Mouse (Mus musculus): ENCODE measurements around the gene Galnt17. TPM values are rescaled to one million over a fixed set of nuclear protein-coding genes. Genes with fewer than 3 reads are reported as not detected.

Gene Galnt17
- polyA plus RNA-seq, 1 experiment from 2014 or later, result 7.8 TPM

GRCm38 (mm10) chr5:131180756-131181155 is 127.5 kb downstream of the Galnt17 start:
- H3K27ac ChIP-seq (replicated peaks), result no peak overlapping the region
- 77% methylated on average over 1 of the region's 1 CpGs for WGBS
- H3K9me3 ChIP-seq, result no peaks in the 10 kb centered on the region
- H3K9ac ChIP-seq, result no peak overlapping the region
- no peaks in the 10 kb centered on the region for H3K36me3 ChIP-seq
- no peak for ATAC-seq (ENCODE audit: low FRiP score, low read depth)
- no peak overlapping the region for H3K4me3 ChIP-seq
- 0 out of 2 replicates have a peak, but pooled peaks cover 10% of the 10 kb centered on the region for H3K4me1 ChIP-seq (replicated peaks)
- H3K4me2 ChIP-seq, result no peak overlapping the region
- no peaks in the 10 kb centered on the region for H3K27me3 ChIP-seq

- H3K4me2 ChIP-seq, result no peak overlapping the region
- H3K36me3 ChIP-seq, result no peaks in the 10 kb centered on the region
- H3K4me1 ChIP-seq (replicated peaks), result 0 out of 2 replicates have a peak, but pooled peaks cover 10% of the 10 kb centered on the region
- H3K27me3 ChIP-seq, result no peaks in the 10 kb centered on the region
- ATAC-seq (ENCODE audit: low FRiP score, low read depth), result no peak
- H3K9me3 ChIP-seq, result no peaks in the 10 kb centered on the region
- no peak overlapping the region for H3K27ac ChIP-seq (replicated peaks)
- H3K9ac ChIP-seq, result no peak overlapping the region
- no peak overlapping the region for H3K4me3 ChIP-seq
- WGBS, result 57% methylated on average over 7 of the region's 7 CpGs
Measured at GRCm38 (mm10) chr5:131177851-131178250, 130.4 kb downstream of the Galnt17 start.

GRCm38 (mm10) chr5:131177168-131177567 is 131.1 kb downstream of the Galnt17 start:
- peak; percentile 48; the same call in 1 of the 2 replicates for ATAC-seq (ENCODE audit: low FRiP score, low read depth)
- H3K9ac ChIP-seq, result no peak overlapping the region

DNA sequence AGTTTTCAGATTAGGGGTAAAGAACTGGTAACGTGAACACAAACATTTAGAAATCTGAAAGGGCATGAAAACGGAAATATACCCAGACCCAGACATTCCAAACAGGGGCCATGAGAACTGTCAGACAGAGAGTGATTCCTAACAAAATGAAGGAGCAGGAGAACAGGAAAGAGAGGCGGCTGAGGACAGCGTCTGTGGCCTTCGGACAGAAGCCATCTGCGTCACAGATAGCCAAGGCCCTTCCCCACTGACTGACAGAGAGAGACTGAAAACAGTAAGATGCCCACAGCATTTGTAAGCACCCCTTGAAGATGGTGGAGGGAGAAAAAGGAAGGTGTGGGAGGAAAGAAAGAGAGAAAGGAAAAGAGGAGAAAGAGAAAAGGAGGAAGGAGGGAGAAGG is 139.1 kb downstream of the Galnt17 start:
- Histone ChIP-seq H3K36me3 (no peaks in the 10 kb centered on the region), H3K27ac (replicated peaks) (no peak overlapping the region), H3K4me1 (replicated peaks) (no peaks in the 10 kb centered on the region), H3K9ac (no peak overlapping the region), H3K4me2 (no peak overlapping the region), H3K9me3 (no peaks in the 10 kb centered on the region), H3K27me3 (no peaks in the 10 kb centered on the region), H3K4me3 (no peak overlapping the region)
- ATAC-seq (ENCODE audit: low FRiP score, low read depth), result no peak
- WGBS, result 85% methylated on average over 6 of the region's 6 CpGs

More at GRCm38 (mm10) chr5:131177168-131177567, 131.1 kb downstream of the Galnt17 start:
- Histone ChIP-seq H3K9me3 (no peaks in the 10 kb centered on the region), H3K4me1 (replicated peaks) (0 out of 2 replicates have a peak, but pooled peaks cover 10% of the 10 kb centered on the region), H3K4me3 (no peak overlapping the region), H3K27ac (replicated peaks) (no peak overlapping the region; the same call in 1 of the 2 replicates), H3K27me3 (no peaks in the 10 kb centered on the region), H3K36me3 (no peaks in the 10 kb centered on the region), H3K4me2 (no peak overlapping the region)
- 12% methylated on average over 2 of the region's 2 CpGs for WGBS

DNA sequence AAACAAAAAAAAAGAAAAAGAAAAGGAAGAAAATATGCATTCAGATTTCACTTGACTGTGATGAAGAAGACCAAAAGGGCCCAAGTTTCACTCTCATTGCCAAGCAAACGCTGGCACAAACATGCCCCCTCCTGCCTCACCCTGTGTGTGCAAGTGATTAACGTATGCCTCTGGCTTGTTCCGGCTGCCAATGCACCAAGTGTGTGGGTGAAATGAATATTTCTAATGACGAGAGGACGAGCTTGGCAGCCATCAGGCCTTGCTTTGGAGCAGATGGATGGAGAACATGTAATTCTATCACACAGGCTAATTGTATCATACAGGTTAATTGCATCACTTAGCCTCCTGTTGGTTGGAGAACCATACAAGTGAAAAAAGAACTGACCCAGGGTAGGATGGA is 140.9 kb downstream of the Galnt17 start:
- no peak for ATAC-seq (ENCODE audit: low FRiP score, low read depth)
- 45% methylated on average over 5 of the region's 5 CpGs for WGBS

GRCm38 (mm10) chr5:131165681-131166080 is 142.6 kb downstream of the Galnt17 start:
- peak; percentile 42; the same call in 1 of the 2 replicates for ATAC-seq (ENCODE audit: low FRiP score, low read depth)
- H3K27ac ChIP-seq (replicated peaks), result no peak overlapping the region
- H3K9me3 ChIP-seq, result no peaks in the 10 kb centered on the region
- no peaks in the 10 kb centered on the region for H3K36me3 ChIP-seq
- no peak overlapping the region for H3K4me2 ChIP-seq
- WGBS, result 23% methylated on average over 7 of the region's 7 CpGs
- H3K9ac ChIP-seq, result no peak overlapping the region
- H3K4me1 ChIP-seq (replicated peaks), result no peaks in the 10 kb centered on the region
- H3K4me3 ChIP-seq, result no peak overlapping the region
- H3K27me3 ChIP-seq, result no peaks in the 10 kb centered on the region

More for the DNA sequence above, 140.9 kb downstream of the Galnt17 start:
- Histone ChIP-seq H3K4me3 (no peak overlapping the region), H3K27me3 (no peaks in the 10 kb centered on the region), H3K9ac (no peak overlapping the region), H3K36me3 (no peaks in the 10 kb centered on the region), H3K4me2 (no peak overlapping the region), H3K9me3 (no peaks in the 10 kb centered on the region), H3K4me1 (replicated peaks) (no peaks in the 10 kb centered on the region), H3K27ac (replicated peaks) (no peak overlapping the region)

DNA sequence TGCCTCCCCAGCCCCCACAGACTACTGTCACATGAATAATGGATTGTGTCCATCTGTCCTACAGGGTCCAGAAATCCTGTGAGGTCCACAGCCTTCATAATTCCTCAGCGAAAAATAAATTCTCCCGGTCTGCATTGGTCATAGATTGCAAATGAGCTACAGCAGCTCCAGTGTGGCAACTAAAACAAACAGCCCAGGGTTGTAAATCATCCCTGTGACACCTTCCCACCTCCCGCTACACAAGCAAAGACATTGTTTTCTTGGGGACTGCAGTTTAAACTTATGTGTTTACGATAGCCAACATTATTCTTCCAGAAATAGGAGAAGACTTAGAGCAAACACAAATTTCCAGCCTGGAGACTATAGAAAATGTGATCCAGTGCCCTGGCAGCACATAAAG is 150.4 kb downstream of the Galnt17 start:
- Histone ChIP-seq H3K4me3 (no peak overlapping the region), H3K9me3 (no peaks in the 10 kb centered on the region), H3K36me3 (no peaks in the 10 kb centered on the region), H3K4me1 (replicated peaks) (no peaks in the 10 kb centered on the region), H3K27ac (replicated peaks) (no peak overlapping the region; the same call in 1 of the 2 replicates), H3K4me2 (no peak overlapping the region), H3K27me3 (no peaks in the 10 kb centered on the region), H3K9ac (no peak overlapping the region)
- ATAC-seq (ENCODE audit: low FRiP score, low read depth), result no peak
- WGBS, result 49% methylated on average over 4 of the region's 4 CpGs

GRCm38 (mm10) chr5:131156323-131156722 is 152.0 kb downstream of the Galnt17 start:
- Histone ChIP-seq H3K4me3 (no peak overlapping the region), H3K27ac (replicated peaks) (no peak overlapping the region), H3K9ac (no peak overlapping the region), H3K27me3 (no peaks in the 10 kb centered on the region), H3K9me3 (no peaks in the 10 kb centered on the region), H3K36me3 (no peaks in the 10 kb centered on the region), H3K4me1 (replicated peaks) (no peaks in the 10 kb centered on the region), H3K4me2 (no peak overlapping the region)
- no peak for ATAC-seq (ENCODE audit: low FRiP score, low read depth)
- 70% methylated on average over 3 of the region's 3 CpGs for WGBS

GRCm38 (mm10) chr5:131142606-131143005 is 165.7 kb downstream of the Galnt17 start:
- no peaks in the 10 kb centered on the region for H3K36me3 ChIP-seq
- 42% methylated on average over 4 of the region's 4 CpGs for WGBS
- no peak overlapping the region for H3K27ac ChIP-seq (replicated peaks)
- ATAC-seq (ENCODE audit: low FRiP score, low read depth), result no peak
- no peak overlapping the region for H3K4me2 ChIP-seq
- no peak overlapping the region for H3K4me3 ChIP-seq
- no peaks in the 10 kb centered on the region for H3K9me3 ChIP-seq
- no peaks in the 10 kb centered on the region for H3K27me3 ChIP-seq
- no peak overlapping the region for H3K9ac ChIP-seq
- H3K4me1 ChIP-seq (replicated peaks), result no peaks in the 10 kb centered on the region

- no peaks in the 10 kb centered on the region for H3K9me3 ChIP-seq
- no peaks in the 10 kb centered on the region for H3K36me3 ChIP-seq
- no peak overlapping the region for H3K4me3 ChIP-seq
- no peak overlapping the region for H3K4me2 ChIP-seq
- no peaks in the 10 kb centered on the region for H3K4me1 ChIP-seq (replicated peaks)
- H3K9ac ChIP-seq, result no peak overlapping the region
- ATAC-seq (ENCODE audit: low FRiP score, low read depth), result no peak
- no peak overlapping the region for H3K27ac ChIP-seq (replicated peaks)
- no peaks in the 10 kb centered on the region for H3K27me3 ChIP-seq
Measured at GRCm38 (mm10) chr5:131134809-131135208, 173.5 kb downstream of the Galnt17 start.

DNA sequence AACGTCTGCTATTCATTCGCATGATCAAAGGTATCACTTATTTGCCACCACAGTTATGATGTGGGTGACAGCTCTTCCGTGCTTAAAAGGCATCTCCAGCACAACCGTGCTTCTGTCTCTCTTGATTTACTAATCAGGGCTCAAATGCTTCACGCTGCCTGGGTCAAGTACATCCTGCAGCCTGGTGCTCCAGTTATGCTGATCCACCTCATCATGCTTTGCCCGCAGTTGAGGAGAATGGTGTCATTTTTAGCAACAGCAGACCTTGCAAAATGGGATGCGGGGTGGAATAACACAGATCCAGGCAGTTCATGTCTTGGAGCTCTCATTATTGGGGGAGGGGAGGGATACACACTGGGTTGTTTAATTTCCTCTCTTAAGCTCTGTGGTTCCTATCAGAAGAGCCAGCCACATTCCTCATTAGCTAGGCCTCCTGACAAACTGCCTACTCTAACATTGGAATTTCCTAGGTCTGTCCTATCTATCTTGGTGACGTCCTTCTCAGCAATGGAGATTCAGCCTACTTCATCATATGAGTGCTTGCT is 187.9 kb downstream of the Galnt17 start:
- H3K4me2 ChIP-seq, result no peak overlapping the region
- H3K36me3 ChIP-seq, result no peaks in the 10 kb centered on the region
- no peaks in the 10 kb centered on the region for H3K9me3 ChIP-seq
- no peak overlapping the region for H3K27ac ChIP-seq (replicated peaks)
- 77% methylated on average over 8 of the region's 8 CpGs for WGBS
- no peaks in the 10 kb centered on the region for H3K27me3 ChIP-seq
- 0 out of 2 replicates have a peak, but pooled peaks cover 3% of the 10 kb centered on the region for H3K4me1 ChIP-seq (replicated peaks)
- H3K4me3 ChIP-seq, result no peak overlapping the region
- no peak for ATAC-seq (ENCODE audit: low FRiP score, low read depth)
- H3K9ac ChIP-seq, result no peak overlapping the region

DNA sequence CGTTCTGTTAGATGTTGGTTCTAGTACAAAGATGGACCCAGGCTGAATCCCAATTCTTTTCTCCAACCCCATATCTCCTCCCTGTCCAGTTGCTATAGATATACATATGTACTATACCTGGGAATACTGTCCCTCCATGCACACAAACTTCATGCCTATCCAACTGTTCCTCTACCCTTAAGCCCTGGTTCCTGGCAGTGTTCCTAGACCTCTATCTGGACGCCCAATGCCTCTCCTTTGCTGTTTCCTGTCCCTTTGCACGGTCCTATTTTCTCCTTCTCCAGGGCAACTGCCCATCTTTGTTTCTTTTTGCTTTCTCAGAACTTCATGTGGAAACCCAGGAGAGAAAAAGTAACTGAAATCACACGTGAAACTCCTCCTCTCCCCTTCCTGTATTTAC is 188.4 kb downstream of the Galnt17 start:
- Histone ChIP-seq H3K27me3 (no peaks in the 10 kb centered on the region), H3K27ac (replicated peaks) (no peak overlapping the region), H3K4me2 (no peak overlapping the region), H3K4me1 (replicated peaks) (0 out of 2 replicates have a peak, but pooled peaks cover 3% of the 10 kb centered on the region), H3K4me3 (no peak overlapping the region), H3K9ac (no peak overlapping the region), H3K36me3 (no peaks in the 10 kb centered on the region), H3K9me3 (no peaks in the 10 kb centered on the region)
- WGBS, result 79% methylated on average over 4 of the region's 4 CpGs
- no peak for ATAC-seq (ENCODE audit: low FRiP score, low read depth)
